Mouse (Mus musculus) gastrocnemius, adult 18-20 months (tissue): Measurements from ENCODE around the gene Stk32b. TPM values are rescaled to one million over a fixed set of nuclear protein-coding genes. Genes with fewer than 3 reads are reported as not detected.

Source experiments
- total RNA-seq, 2 experiments: library from RNA; stranded (reverse); gene quantifications; 2 replicates each; pipeline ENCODE4 v1.2.3; 2021

The Stk32b gene
- total RNA-seq, 2 experiments from 2014 or later = 0.09 to 0.12 TPM

Other genes with a start within 250 kb of the Stk32b start
- gene Cytl1, start 18.3 kb upstream of the Stk32b start, total RNA-seq = 1 to 10 TPM; 3.3 to 4.8 TPM
- 1 to 10 TPM; 1.3 to 1.8 TPM for gene Msx1, start 107.4 kb upstream of the Stk32b start, total RNA-seq